Mouse (Mus musculus) inflammation-experienced regulatory T-cells (primary cell): ENCODE measurements around the gene Cd63. TPM values are rescaled to one million over a fixed set of nuclear protein-coding genes. Genes with fewer than 3 reads are reported as not detected.

Source experiments
- polyA plus RNA-seq, 2 experiments: library from polyadenylated mRNA; unstranded; fragments of 100-300 nt; shearing (Covaris generic); gene quantifications; one replicate each; pipeline ENCODE4 v1.2.1; 2017

Gene Cd63
- polyA plus RNA-seq: 1 to 10 TPM in 1 of 2 experiments, under 1 TPM in 1; 0.86 to 6.2 TPM

GRCm38 (mm10) chr10:128900698-128901097 lies at the start of gene Cd63:
Cd63 (plus strand) TSS chr10:128900989.

GRCm38 (mm10) chr10:128891296-128892094 lies 9.3 kb upstream of the Cd63 start, which contains the start of gene Gdf11:
Gdf11 (minus strand) TSS chr10:128891718.

GRCm38 (mm10) chr10:128922822-128923012 lies 21.9 kb downstream of the Cd63 start, which contains the start of gene Rdh5:
Rdh5 (minus strand) TSS chr10:128922888.

GRCm38 (mm10) chr10:128923935-128924334 lies 23.1 kb downstream of the Cd63 start, which contains the start of gene Bloc1s1:
Bloc1s1 (minus strand) TSS chr10:128924035.

GRCm38 (mm10) chr10:128933574-128933973 lies 32.8 kb downstream of the Cd63 start, which contains the start of gene Itga7:
Itga7 (plus strand) TSS chr10:128933818.

GRCm38 (mm10) chr10:128960590-128961584 lies 60.1 kb downstream of the Cd63 start, which contains the start of gene Mettl7b:
Mettl7b (minus strand) TSS chr10:128960988.

Other genes starting within 250 kb of the Cd63 start
- gene Suox, start 226.9 kb upstream of the Cd63 start, polyA plus RNA-seq: 10 to 100 TPM; 46.6 to 47.9 TPM
- gene Rab5b, start 204.7 kb upstream of the Cd63 start, polyA plus RNA-seq: 10 to 100 TPM; 44.2 to 45.0 TPM
- gene Pmel, start 196.8 kb upstream of the Cd63 start, polyA plus RNA-seq: 1 to 10 TPM; 2.9 to 5.1 TPM
- 10 to 100 TPM; 33.2 to 43.0 TPM for gene Cdk2, start 196.0 kb upstream of the Cd63 start, polyA plus RNA-seq
- gene Dgka, start 156.1 kb upstream of the Cd63 start, polyA plus RNA-seq: 100 to 1,000 TPM; 564 to 912 TPM
- 10 to 100 TPM; 30.7 to 44.7 TPM for gene Pym1, start 153.1 kb upstream of the Cd63 start, polyA plus RNA-seq
- gene Mmp19, start 110.1 kb upstream of the Cd63 start, polyA plus RNA-seq: 1 to 10 TPM in 1 of 2 experiments, under 1 TPM in 1; 0.27 to 1.1 TPM
- 100 to 1,000 TPM in 1 of 2 experiments, 10 to 100 TPM in 1; 99.0 to 113 TPM for gene Dnajc14, start 96.9 kb upstream of the Cd63 start, polyA plus RNA-seq
- gene Tmem198b, start 96.6 kb upstream of the Cd63 start, polyA plus RNA-seq: 1 to 10 TPM; 2.2 to 4.1 TPM
- gene Sarnp, start 83.7 kb upstream of the Cd63 start, polyA plus RNA-seq: 100 to 1,000 TPM; 138 to 144 TPM
- gene Ormdl2, start 79.3 kb upstream of the Cd63 start, polyA plus RNA-seq: 10 to 100 TPM; 65.4 to 69.2 TPM
- 1 to 10 TPM; 2.9 TPM for gene Gdf11, start 9.3 kb upstream of the Cd63 start, polyA plus RNA-seq
- 10 to 100 TPM; 13.9 to 24.2 TPM for gene Rdh5, start 21.9 kb downstream of the Cd63 start, polyA plus RNA-seq
- 100 to 1,000 TPM; 113 to 188 TPM for gene Bloc1s1, start 23.0 kb downstream of the Cd63 start, polyA plus RNA-seq
- 10 to 100 TPM in 1 of 2 experiments, 1 to 10 TPM in 1; 3.9 to 21.2 TPM for gene Itga7, start 32.8 kb downstream of the Cd63 start, polyA plus RNA-seq
- gene Mettl7b, start 60.0 kb downstream of the Cd63 start, polyA plus RNA-seq: not detected
- under 1 TPM in 1 of 2 experiments, not detected in 1; 0.51 TPM for gene Olfr9, start 88.4 kb downstream of the Cd63 start, polyA plus RNA-seq
- not detected for gene Olfr763, start 109.8 kb downstream of the Cd63 start, polyA plus RNA-seq
- not detected for gene Olfr764-ps1, start 138.9 kb downstream of the Cd63 start, polyA plus RNA-seq
- not detected for gene Olfr765, start 149.0 kb downstream of the Cd63 start, polyA plus RNA-seq
- under 1 TPM in 1 of 2 experiments, not detected in 1; 0.22 TPM for gene Olfr766-ps1, start 168.0 kb downstream of the Cd63 start, polyA plus RNA-seq
- under 1 TPM; 0.04 to 0.11 TPM for gene Olfr767, start 181.9 kb downstream of the Cd63 start, polyA plus RNA-seq
- not detected for gene Olfr768, start 198.4 kb downstream of the Cd63 start, polyA plus RNA-seq
- not detected for gene Olfr769, start 216.9 kb downstream of the Cd63 start, polyA plus RNA-seq
- 1 to 10 TPM in 1 of 2 experiments, under 1 TPM in 1; 0.17 to 1.2 TPM for gene Olfr770, start 238.0 kb downstream of the Cd63 start, polyA plus RNA-seq